Mouse (Mus musculus) embryonic facial prominence, embryonic 12.5 days (tissue): ENCODE data around the gene Cyp27b1. TPM values are rescaled to one million over a fixed set of nuclear protein-coding genes. Genes with fewer than 3 reads are reported as not detected.
"Not testable (repeated sequence)": the region's sequence is repeated elsewhere in the genome, so short reads cannot be mapped to it uniquely, and the experiment has no call there.

Experiments
- ATAC-seq: fragments of 200-750 bp; cut with Nextera tagmentation; 2 replicates; pipeline ENCODE4 v1.8.0; 2017; ENCODE audit not compliant: insufficient number of reproducible peaks, insufficient read depth, low FRiP score, low TSS enrichment
- H3K27ac ChIP-seq: fragments of 300-500 bp; sonication (generic); 2 replicates; pipeline ENCODE4 v1.5.1; 2016; ENCODE audit warnings: mild to moderate bottlenecking
- H3K27me3 ChIP-seq: fragments of 300-500 bp; sonication (generic); 2 replicates; pipeline ENCODE4 v1.6.1; 2016; ENCODE audit warnings: mild to moderate bottlenecking, moderate library complexity
- H3K36me3 ChIP-seq: fragments of 300-500 bp; sonication (generic); 2 replicates; pipeline ENCODE4 v1.6.1; 2016; ENCODE audit warnings: mild to moderate bottlenecking
- H3K4me1 ChIP-seq: fragments of 300-500 bp; sonication (generic); 2 replicates; pipeline ENCODE4 v1.6.1; 2016
- H3K4me2 ChIP-seq: fragments of 300-500 bp; sonication (generic); replicated peaks from 2 replicates; pipeline ENCODE4 v1.6.1; 2016; ENCODE audit warnings: mild to moderate bottlenecking, moderate library complexity
- H3K4me3 ChIP-seq: fragments of 300-500 bp; sonication (generic); 2 replicates; pipeline ENCODE4 v1.5.1; 2016; ENCODE audit warnings: mild to moderate bottlenecking
- H3K9ac ChIP-seq: fragments of 300-500 bp; sonication (generic); 2 replicates; pipeline ENCODE4 v1.6.1; 2016; ENCODE audit warnings: mild to moderate bottlenecking, moderate library complexity
- H3K9me3 ChIP-seq: fragments of 300-500 bp; sonication (generic); 2 replicates; pipeline ENCODE4 v1.6.1; 2016; ENCODE audit warnings: mild to moderate bottlenecking, moderate library complexity
- WGBS: fragments of 180-500 bp; shearing (Covaris S2); methylation state at CpG from one replicate; pipeline ENCODE4 v1.1.7; 2016; 5-methylcytosine and 5-hydroxymethylcytosine counted together
- polyA plus RNA-seq: library from polyadenylated mRNA; unstranded; fragments of >200 nt; fragmentation: Nextera tagmentation; extraction: Ambion mirVana; gene quantifications from 2 replicates; pipeline ENCODE4 v1.2.1, GENCODE M21; 2016

Cyp27b1 gene
- polyA plus RNA-seq, 1 experiment from 2014 or later: 0.10 TPM

DNA sequence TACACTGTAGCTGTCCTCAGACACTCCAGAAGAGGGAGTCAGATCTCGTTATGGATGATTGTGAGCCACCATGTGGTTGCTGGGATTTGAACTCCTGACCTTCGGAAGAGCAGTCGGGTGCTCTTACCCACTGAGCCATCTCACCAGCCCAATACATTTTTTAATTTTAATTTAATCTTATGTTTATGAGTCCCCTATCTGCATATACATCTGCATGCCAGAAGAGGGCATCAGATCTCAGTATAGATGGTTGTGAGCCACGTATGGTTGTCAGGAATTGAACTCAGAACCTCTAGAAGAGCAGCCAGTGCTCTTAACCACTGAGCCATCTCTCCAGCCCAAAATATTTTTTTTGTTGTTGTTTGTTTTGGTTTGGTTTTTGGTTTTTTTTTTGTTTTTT, 24.2 kb downstream of the Cyp27b1 start:
- WGBS: 87% methylated on average over 4 of the region's 4 CpGs
- ATAC-seq, H3K4me2 ChIP-seq: not testable (repeated sequence)

DNA sequence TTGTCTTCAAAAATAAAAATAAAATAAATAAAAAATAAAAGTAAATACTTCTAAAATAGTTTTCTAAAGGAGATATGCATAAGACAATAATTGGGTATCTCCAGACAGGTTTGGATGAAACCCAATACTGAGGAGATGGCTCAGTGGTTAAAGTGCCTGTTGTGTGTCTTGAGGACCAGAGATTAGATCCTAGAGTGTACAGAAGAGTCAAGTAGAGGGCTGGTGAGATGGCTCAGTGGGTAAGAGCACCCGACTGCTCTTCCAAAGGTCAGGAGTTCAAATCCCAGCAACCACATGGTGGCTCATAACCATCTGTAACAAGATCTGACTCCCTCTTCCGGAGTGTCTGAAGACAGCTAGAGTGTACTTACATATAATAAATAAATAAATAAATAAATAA, 24.9 kb downstream of the Cyp27b1 start:
- H3K9ac ChIP-seq, H3K27ac ChIP-seq, H3K9me3 ChIP-seq, H3K36me3 ChIP-seq, H3K4me2 ChIP-seq, H3K4me3 ChIP-seq, ATAC-seq: not testable (repeated sequence)
- Histone ChIP-seq H3K27me3 (peaks cover 29% of the 10 kb centered on the region), H3K4me1 (peaks cover 23% of the 10 kb centered on the region)
- 81% methylated on average over 2 of the region's 2 CpGs for whole genome bisulfite sequencing

More for the DNA sequence above, 24.2 kb downstream of the Cyp27b1 start:
- H3K4me3 ChIP-seq, H3K9me3 ChIP-seq, H3K27ac ChIP-seq, H3K9ac ChIP-seq: not testable (repeated sequence)
- H3K36me3 ChIP-seq: peaks cover 14% of the 10 kb centered on the region
- H3K4me1 ChIP-seq: peaks cover 23% of the 10 kb centered on the region
- peaks cover 23% of the 10 kb centered on the region for H3K27me3 ChIP-seq

GRCm38 (mm10) chr10:127073981-127074380, 25.9 kb downstream of the Cyp27b1 start:
- H3K9ac ChIP-seq: no peak overlapping the region
- no peaks in the 10 kb centered on the region for H3K36me3 ChIP-seq
- WGBS: 92% methylated on average over 1 of the region's 1 CpGs
- H3K27me3 ChIP-seq: peaks cover 39% of the 10 kb centered on the region
- no peak overlapping the region for H3K4me2 ChIP-seq
- H3K4me3 ChIP-seq: no peak overlapping the region
- no peak for ATAC-seq
- no peaks in the 10 kb centered on the region for H3K9me3 ChIP-seq
- H3K4me1 ChIP-seq: peaks cover 17% of the 10 kb centered on the region
- H3K27ac ChIP-seq: no peak overlapping the region

DNA sequence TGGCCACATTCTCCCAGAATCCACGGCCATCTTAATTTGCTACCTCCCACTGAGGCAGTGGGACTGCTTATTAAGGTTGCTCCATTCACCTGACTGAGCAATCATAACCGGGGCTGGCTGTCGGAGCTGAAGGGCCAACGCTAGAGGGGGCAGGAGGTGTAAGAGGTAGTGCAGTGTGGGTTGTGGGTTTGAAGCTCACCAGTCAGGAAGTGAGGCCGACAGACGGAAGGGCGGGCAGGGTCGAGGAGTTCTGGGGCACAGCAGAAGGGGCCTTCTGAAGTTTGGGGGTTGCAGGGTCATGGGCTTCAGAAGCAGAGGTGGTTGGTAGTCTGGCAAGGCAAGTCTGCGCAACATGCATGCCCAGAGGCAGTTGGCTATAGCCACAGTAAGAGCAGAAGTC, 27.0 kb downstream of the Cyp27b1 start, which contains the start of gene Agap2:
Gene Agap2, plus strand, starts transcription at position 205 of the 400 bp plus-strand sequence.
- Histone ChIP-seq H3K9me3 (no peaks in the 10 kb centered on the region), H3K4me1 (peaks cover 23% of the 10 kb centered on the region; the same call in 1 of the 2 replicates), H3K4me2 (no peak within 1 kb of the TSS), H3K27me3 (peaks cover 50% of the 10 kb centered on the region), H3K36me3 (no peaks in the 10 kb centered on the region), H3K4me3 (no peak within 1 kb of the TSS), H3K27ac (no peak within 1 kb of the TSS), H3K9ac (no peak within 1 kb of the TSS)
- WGBS: 60% methylated on average over 9 of the region's 9 CpGs
- no peak for ATAC-seq

GRCm38 (mm10) chr10:127075651-127076050, 27.6 kb downstream of the Cyp27b1 start:
- peaks cover 24% of the 10 kb centered on the region; the same call in 1 of the 2 replicates for H3K4me1 ChIP-seq
- no peak overlapping the region for H3K4me2 ChIP-seq
- peaks cover 55% of the 10 kb centered on the region for H3K27me3 ChIP-seq
- H3K9me3 ChIP-seq: no peaks in the 10 kb centered on the region
- no peak for ATAC-seq
- H3K27ac ChIP-seq: no peak overlapping the region
- H3K4me3 ChIP-seq: no peak overlapping the region
- no peak overlapping the region for H3K9ac ChIP-seq
- 72% methylated on average over 8 of the region's 8 CpGs for WGBS
- no peaks in the 10 kb centered on the region for H3K36me3 ChIP-seq

DNA sequence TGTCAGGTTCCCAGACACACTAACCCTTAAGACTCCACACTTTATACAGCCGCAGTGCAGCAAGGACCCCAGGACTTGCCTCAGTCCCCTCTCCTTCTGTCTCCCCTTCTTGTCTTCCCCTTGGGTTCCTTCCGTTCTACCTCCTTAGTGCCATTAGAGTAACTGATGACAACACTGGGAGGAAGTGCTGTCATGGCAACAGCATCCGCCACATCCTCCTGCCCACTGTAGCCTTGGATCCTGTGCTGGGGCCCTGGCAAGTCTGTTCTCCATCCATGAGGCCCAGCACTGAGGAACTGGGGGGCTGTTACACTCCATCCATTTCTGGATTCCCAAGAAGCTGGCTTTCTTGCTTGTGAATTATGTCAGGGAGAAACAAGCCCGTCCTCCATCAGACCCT, 28.0 kb downstream of the Cyp27b1 start:
- no peak overlapping the region for H3K4me2 ChIP-seq
- peaks cover 22% of the 10 kb centered on the region for H3K4me1 ChIP-seq
- H3K9ac ChIP-seq: no peak overlapping the region
- H3K27me3 ChIP-seq: peaks cover 60% of the 10 kb centered on the region
- no peaks in the 10 kb centered on the region for H3K36me3 ChIP-seq
- WGBS: 42% methylated on average over 4 of the region's 4 CpGs
- ATAC-seq: no peak
- no peak overlapping the region for H3K27ac ChIP-seq
- H3K4me3 ChIP-seq: no peak overlapping the region
- H3K9me3 ChIP-seq: no peaks in the 10 kb centered on the region

GRCm38 (mm10) chr10:127077515-127077914, 29.5 kb downstream of the Cyp27b1 start:
- no peaks in the 10 kb centered on the region for H3K9me3 ChIP-seq
- H3K4me1 ChIP-seq: peaks cover 30% of the 10 kb centered on the region
- no peaks in the 10 kb centered on the region for H3K36me3 ChIP-seq
- no peak overlapping the region for H3K27ac ChIP-seq
- ATAC-seq: no peak
- WGBS: 6% methylated on average over 10 of the region's 10 CpGs
- H3K27me3 ChIP-seq: peaks cover 74% of the 10 kb centered on the region
- no peak overlapping the region for H3K4me2 ChIP-seq
- no peak overlapping the region for H3K9ac ChIP-seq
- no peak overlapping the region for H3K4me3 ChIP-seq

DNA sequence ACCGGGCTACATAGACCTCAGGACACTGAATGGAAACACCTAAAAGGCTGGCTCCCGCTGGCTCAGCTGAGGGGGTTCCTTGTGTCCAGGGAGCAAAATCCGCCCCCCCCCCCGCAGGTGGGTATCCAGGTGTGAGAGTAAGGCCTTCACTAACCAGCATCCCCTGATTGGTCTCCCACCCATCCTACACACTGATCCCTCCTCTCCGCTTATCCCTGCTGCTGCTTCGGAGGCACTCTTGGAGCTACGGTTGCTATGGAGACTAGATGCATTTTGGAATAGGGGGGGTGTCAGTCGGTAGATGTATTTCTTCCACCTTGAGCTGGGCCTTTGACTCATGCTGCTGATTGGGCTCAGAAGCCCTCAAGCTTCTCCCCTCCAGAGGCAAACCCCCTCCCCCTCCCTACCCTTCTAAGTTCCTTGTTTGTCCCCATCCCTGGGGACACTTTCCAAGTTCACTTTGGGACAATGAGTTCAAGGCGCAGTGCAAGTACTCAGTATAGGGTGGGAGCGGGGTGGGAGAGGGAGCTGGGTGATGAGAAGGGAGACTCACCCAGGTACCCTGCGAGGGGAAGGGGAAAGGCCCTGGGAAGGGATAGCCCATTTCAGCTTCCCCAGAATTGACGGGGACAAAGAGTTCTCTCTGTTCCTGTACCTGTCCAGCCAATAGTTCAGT, 30.1 kb downstream of the Cyp27b1 start:
- ATAC-seq: no peak
- H3K4me2 ChIP-seq: peak overlapping the region; percentile 99
- H3K27me3 ChIP-seq: peaks cover 80% of the 10 kb centered on the region
- 1% methylated on average over 12 of the region's 12 CpGs for WGBS
- no peaks in the 10 kb centered on the region for H3K9me3 ChIP-seq
- peaks cover 30% of the 10 kb centered on the region for H3K4me1 ChIP-seq
- peak overlapping the region; percentile 62 for H3K4me3 ChIP-seq
- no peaks in the 10 kb centered on the region for H3K36me3 ChIP-seq
- no peak overlapping the region; the same call in 1 of the 2 replicates for H3K9ac ChIP-seq
- H3K27ac ChIP-seq: no peak overlapping the region

GRCm38 (mm10) chr10:127078677-127079575, 30.9 kb downstream of the Cyp27b1 start:
- WGBS: under 1% methylated on average over 38 of the region's 49 CpGs
- Histone ChIP-seq H3K27ac (no peak overlapping the region), H3K4me3 (peak overlapping the region; percentile 62), H3K9me3 (no peaks in the 10 kb centered on the region), H3K27me3 (peaks cover 88% of the 10 kb centered on the region), H3K36me3 (no peaks in the 10 kb centered on the region), H3K9ac (peak overlapping the region; percentile 75), H3K4me1 (peaks cover 30% of the 10 kb centered on the region), H3K4me2 (peak overlapping the region; percentile 99)
- peak; percentile 52; the same call in 1 of the 2 replicates for ATAC-seq

GRCm38 (mm10) chr10:127079665-127080391, 31.8 kb downstream of the Cyp27b1 start:
- Histone ChIP-seq H3K9ac (peak overlapping the region; percentile 75), H3K4me3 (peak overlapping the region; percentile 62), H3K27me3 (peaks cover 97% of the 10 kb centered on the region), H3K9me3 (no peaks in the 10 kb centered on the region), H3K27ac (no peak overlapping the region), H3K4me2 (peak overlapping the region; percentile 99), H3K4me1 (peaks cover 30% of the 10 kb centered on the region), H3K36me3 (no peaks in the 10 kb centered on the region)
- ATAC-seq: no peak
- WGBS: 1% methylated on average over 68 of the region's 70 CpGs
